Mouse (Mus musculus): Measurements from ENCODE around the gene Adig. TPM values are rescaled to one million over a fixed set of nuclear protein-coding genes. Genes with fewer than 3 reads are reported as not detected.

Gene Adig
- total RNA-seq (2014; rRNA removed) (0.47 TPM in 1 of 2 replicates, not detected in the other), polyA plus RNA-seq (2012; rRNA removed) (not detected in 2 replicates)

GRCm38 (mm10) chr2:158501836-158502812, at the start of gene Adig:
Gene Adig, plus strand, starts transcription at chr2:158502612.
- no peak within 1 kb of the TSS for H3K27ac ChIP-seq (replicated peaks; ENCODE audit: insufficient read depth, low read depth, low read length)
- peaks cover 6% of the 10 kb centered on the region; the same call in 1 of the 2 replicates for H3K36me3 ChIP-seq (ENCODE audit: control insufficient read depth, insufficient read depth, low read length)
- no peaks in the 10 kb centered on the region for H3K79me2 ChIP-seq (ENCODE audit: control insufficient read depth, insufficient read depth, low read length)
- 78% methylated on average over 11 of the region's 11 CpGs for WGBS
- peak; percentile 10 for DNase-seq (ENCODE audit: extremely low read depth, low read depth, low spot score)
- no peak within 1 kb of the TSS for H3K9ac ChIP-seq (ENCODE audit: low read depth, low read length)
- no peak for TF ChIP-seq CTCF (IDR thresholded peaks at IDR 0.05; ENCODE audit: low read depth, low read length)
- no peak for TF ChIP-seq POLR2A (IDR thresholded peaks at IDR 0.05; ENCODE audit: extremely low read depth, insufficient read depth, low read length)
- no peaks in the 10 kb centered on the region for H3K27me3 ChIP-seq (ENCODE audit: control insufficient read depth, insufficient read depth, low read length)
- no peak within 1 kb of the TSS for H3K4me3 ChIP-seq (ENCODE audit: insufficient read depth, low read depth, low read length)
- H3K4me1 ChIP-seq (ENCODE audit: control insufficient read depth, insufficient read depth, low read length): no peaks in the 10 kb centered on the region

DNA sequence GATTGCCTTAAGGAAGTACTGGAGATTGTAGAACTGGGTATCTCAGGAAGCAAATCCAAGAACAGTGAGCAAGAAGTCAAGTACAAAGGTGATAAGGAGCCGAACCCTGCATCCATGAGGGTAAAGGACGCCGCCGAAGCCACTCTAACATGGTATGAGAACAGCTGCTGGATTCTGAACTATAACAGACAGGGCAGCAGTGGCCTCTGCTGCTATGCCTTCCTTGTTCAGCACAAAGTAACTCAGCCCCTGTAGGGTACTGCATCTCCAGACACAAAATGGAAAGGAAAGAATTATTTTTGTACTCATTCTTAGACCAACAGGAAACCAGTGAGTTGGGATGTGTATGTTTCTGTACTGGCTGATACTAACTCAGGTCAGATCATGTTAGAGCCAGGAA, 46.0 kb upstream of the Adig start:
- no peak overlapping the region for H3K4me3 ChIP-seq (ENCODE audit: insufficient read depth, low read depth, low read length)
- peaks cover 58% of the 10 kb centered on the region for H3K36me3 ChIP-seq (ENCODE audit: control insufficient read depth, insufficient read depth, low read length)
- no peaks in the 10 kb centered on the region for H3K4me1 ChIP-seq (ENCODE audit: control insufficient read depth, insufficient read depth, low read length)
- H3K27me3 ChIP-seq (ENCODE audit: control insufficient read depth, insufficient read depth, low read length): no peaks in the 10 kb centered on the region
- no peak for TF ChIP-seq CTCF (IDR thresholded peaks at IDR 0.05; ENCODE audit: low read depth, low read length)
- no peak for TF ChIP-seq POLR2A (IDR thresholded peaks at IDR 0.05; ENCODE audit: extremely low read depth, insufficient read depth, low read length)
- no peak for DNase-seq (ENCODE audit: extremely low read depth, low read depth, low spot score)
- no peak overlapping the region for H3K9ac ChIP-seq (ENCODE audit: low read depth, low read length)
- no peak overlapping the region for H3K27ac ChIP-seq (replicated peaks; ENCODE audit: insufficient read depth, low read depth, low read length)
- H3K79me2 ChIP-seq (ENCODE audit: control insufficient read depth, insufficient read depth, low read length): no peaks in the 10 kb centered on the region
- 91% methylated on average over 4 of the region's 4 CpGs for WGBS

- Histone ChIP-seq H3K27ac (replicated peaks; ENCODE audit: insufficient read depth, low read depth, low read length) (no peak overlapping the region), H3K4me1 (ENCODE audit: control insufficient read depth, insufficient read depth, low read length) (no peaks in the 10 kb centered on the region), H3K27me3 (ENCODE audit: control insufficient read depth, insufficient read depth, low read length) (no peaks in the 10 kb centered on the region), H3K79me2 (ENCODE audit: control insufficient read depth, insufficient read depth, low read length) (no peaks in the 10 kb centered on the region), H3K4me3 (ENCODE audit: insufficient read depth, low read depth, low read length) (no peak overlapping the region), H3K36me3 (ENCODE audit: control insufficient read depth, insufficient read depth, low read length) (peaks cover 66% of the 10 kb centered on the region), H3K9ac (ENCODE audit: low read depth, low read length) (no peak overlapping the region)
- DNase-seq (ENCODE audit: extremely low read depth, low read depth, low spot score): no peak
- 72% methylated on average over 1 of the region's 1 CpGs for WGBS
- TF ChIP-seq POLR2A (IDR thresholded peaks at IDR 0.05; ENCODE audit: extremely low read depth, insufficient read depth, low read length) (no peak), CTCF (IDR thresholded peaks at IDR 0.05; ENCODE audit: low read depth, low read length) (no peak)
Measured at GRCm38 (mm10) chr2:158457610-158458009, 44.8 kb upstream of the Adig start.

- Histone ChIP-seq H3K36me3 (ENCODE audit: control insufficient read depth, insufficient read depth, low read length) (peaks cover 72% of the 10 kb centered on the region), H3K27me3 (ENCODE audit: control insufficient read depth, insufficient read depth, low read length) (no peaks in the 10 kb centered on the region), H3K4me3 (ENCODE audit: insufficient read depth, low read depth, low read length) (no peak overlapping the region), H3K27ac (replicated peaks; ENCODE audit: insufficient read depth, low read depth, low read length) (no peak overlapping the region), H3K79me2 (ENCODE audit: control insufficient read depth, insufficient read depth, low read length) (no peaks in the 10 kb centered on the region), H3K4me1 (ENCODE audit: control insufficient read depth, insufficient read depth, low read length) (no peaks in the 10 kb centered on the region), H3K9ac (ENCODE audit: low read depth, low read length) (no peak overlapping the region)
- DNase-seq (ENCODE audit: extremely low read depth, low read depth, low spot score): no peak
- WGBS: 74% methylated on average over 1 of the region's 1 CpGs
- TF ChIP-seq CTCF (IDR thresholded peaks at IDR 0.05; ENCODE audit: low read depth, low read length) (no peak), POLR2A (IDR thresholded peaks at IDR 0.05; ENCODE audit: extremely low read depth, insufficient read depth, low read length) (no peak)
Measured at GRCm38 (mm10) chr2:158462450-158462849, 40.0 kb upstream of the Adig start.

DNA sequence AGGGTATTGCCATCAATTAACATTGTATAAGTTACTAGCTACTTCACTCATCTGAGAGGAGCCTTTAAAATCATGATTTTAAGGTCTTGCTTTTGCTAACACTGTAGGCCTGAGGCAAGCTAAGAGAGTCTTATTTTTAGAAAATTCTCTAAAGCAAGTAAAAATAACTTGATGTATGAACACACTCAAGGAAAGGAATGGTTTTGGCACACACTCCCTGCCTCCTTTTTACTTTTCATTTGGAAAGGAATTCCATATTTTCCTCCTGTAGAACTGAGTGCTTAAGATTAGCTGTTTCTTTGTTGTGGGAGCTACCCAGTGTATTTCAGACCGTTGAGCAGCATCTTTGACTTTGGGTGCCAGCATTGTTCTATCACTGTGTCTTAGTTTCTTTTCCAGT, 28.3 kb upstream of the Adig start:
- Histone ChIP-seq H3K36me3 (ENCODE audit: control insufficient read depth, insufficient read depth, low read length) (peaks cover 61% of the 10 kb centered on the region), H3K27ac (replicated peaks; ENCODE audit: insufficient read depth, low read depth, low read length) (no peak overlapping the region), H3K4me3 (ENCODE audit: insufficient read depth, low read depth, low read length) (no peak overlapping the region), H3K4me1 (ENCODE audit: control insufficient read depth, insufficient read depth, low read length) (no peaks in the 10 kb centered on the region), H3K9ac (ENCODE audit: low read depth, low read length) (no peak overlapping the region), H3K27me3 (ENCODE audit: control insufficient read depth, insufficient read depth, low read length) (no peaks in the 10 kb centered on the region), H3K79me2 (ENCODE audit: control insufficient read depth, insufficient read depth, low read length) (no peaks in the 10 kb centered on the region; the same call in 1 of the 2 replicates)
- no peak for DNase-seq (ENCODE audit: extremely low read depth, low read depth, low spot score)
- 95% methylated on average over 1 of the region's 1 CpGs for WGBS
- TF ChIP-seq CTCF (IDR thresholded peaks at IDR 0.05; ENCODE audit: low read depth, low read length) (no peak), POLR2A (IDR thresholded peaks at IDR 0.05; ENCODE audit: extremely low read depth, insufficient read depth, low read length) (no peak)

GRCm38 (mm10) chr2:158477640-158478039, 24.8 kb upstream of the Adig start:
- Histone ChIP-seq H3K9ac (ENCODE audit: low read depth, low read length) (no peak overlapping the region), H3K4me1 (ENCODE audit: control insufficient read depth, insufficient read depth, low read length) (no peaks in the 10 kb centered on the region), H3K79me2 (ENCODE audit: control insufficient read depth, insufficient read depth, low read length) (no peaks in the 10 kb centered on the region; the same call in 1 of the 2 replicates), H3K4me3 (ENCODE audit: insufficient read depth, low read depth, low read length) (no peak overlapping the region), H3K27ac (replicated peaks; ENCODE audit: insufficient read depth, low read depth, low read length) (no peak overlapping the region), H3K27me3 (ENCODE audit: control insufficient read depth, insufficient read depth, low read length) (no peaks in the 10 kb centered on the region), H3K36me3 (ENCODE audit: control insufficient read depth, insufficient read depth, low read length) (peaks cover 69% of the 10 kb centered on the region)
- WGBS: 86% methylated on average over 3 of the region's 3 CpGs
- TF ChIP-seq POLR2A (IDR thresholded peaks at IDR 0.05; ENCODE audit: extremely low read depth, insufficient read depth, low read length) (no peak), CTCF (IDR thresholded peaks at IDR 0.05; ENCODE audit: low read depth, low read length) (no peak)
- DNase-seq (ENCODE audit: extremely low read depth, low read depth, low spot score): no peak
